Mouse (Mus musculus): Measurements from ENCODE around the gene Tcf7l1.

Gene Tcf7l1

DNA sequence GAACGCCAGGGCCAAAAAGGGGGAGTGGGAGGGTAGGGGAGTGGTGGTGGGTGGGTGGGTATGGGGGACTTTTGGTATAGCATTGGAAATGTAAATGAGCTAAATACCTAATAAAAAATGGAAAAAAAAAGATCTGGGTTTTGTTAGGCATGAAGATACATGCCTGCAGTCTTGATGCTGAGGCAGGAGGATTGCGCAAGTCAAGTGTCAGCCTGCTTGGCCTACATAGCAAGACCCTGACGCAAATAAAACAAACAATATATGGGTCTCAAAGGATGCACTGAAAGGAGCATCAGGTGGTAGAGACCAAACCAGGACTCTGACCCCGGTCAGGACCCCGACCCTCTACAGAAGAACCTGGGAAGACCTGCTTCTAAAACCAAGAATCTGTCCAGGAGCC, 90.5 kb downstream of the Tcf7l1 start:
- no peak for DNase-seq (ENCODE audit: low spot score)

DNA sequence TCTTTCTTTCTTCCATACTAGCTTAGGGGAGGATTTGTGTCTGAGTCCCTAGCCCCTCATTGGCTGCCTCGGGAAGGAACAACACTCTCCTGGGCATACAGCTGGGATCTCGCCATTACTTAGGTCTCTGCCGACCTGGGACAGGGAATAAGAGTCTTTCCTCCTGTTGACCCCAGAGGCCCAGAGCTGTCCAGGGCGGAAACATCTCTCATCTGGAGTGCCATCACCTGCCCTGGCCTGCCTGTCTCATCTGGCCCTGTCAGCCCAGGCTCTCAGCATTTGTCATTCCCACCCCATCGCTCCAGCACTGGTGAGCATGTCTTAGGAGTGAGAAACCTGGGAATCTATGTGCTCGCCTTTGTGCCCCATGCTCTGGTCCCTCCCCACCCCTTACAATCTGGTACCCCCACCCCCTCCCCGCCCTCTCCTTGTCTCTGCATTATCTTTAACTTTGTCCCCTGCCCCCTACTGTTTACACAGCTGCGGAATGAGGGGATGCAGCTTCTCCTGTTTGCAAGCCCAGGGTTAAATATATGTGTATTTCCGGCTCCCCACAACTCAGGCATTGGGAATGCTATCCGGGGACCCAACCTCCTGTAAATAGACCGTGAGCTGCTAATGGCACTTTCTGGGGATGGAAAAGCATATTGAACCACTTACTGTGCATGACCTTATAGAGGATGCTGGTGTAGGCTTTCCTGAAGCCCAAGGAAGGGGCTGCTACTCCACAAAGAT, 92.3 kb downstream of the Tcf7l1 start:
- DNase-seq (ENCODE audit: low spot score) = no peak

DNA sequence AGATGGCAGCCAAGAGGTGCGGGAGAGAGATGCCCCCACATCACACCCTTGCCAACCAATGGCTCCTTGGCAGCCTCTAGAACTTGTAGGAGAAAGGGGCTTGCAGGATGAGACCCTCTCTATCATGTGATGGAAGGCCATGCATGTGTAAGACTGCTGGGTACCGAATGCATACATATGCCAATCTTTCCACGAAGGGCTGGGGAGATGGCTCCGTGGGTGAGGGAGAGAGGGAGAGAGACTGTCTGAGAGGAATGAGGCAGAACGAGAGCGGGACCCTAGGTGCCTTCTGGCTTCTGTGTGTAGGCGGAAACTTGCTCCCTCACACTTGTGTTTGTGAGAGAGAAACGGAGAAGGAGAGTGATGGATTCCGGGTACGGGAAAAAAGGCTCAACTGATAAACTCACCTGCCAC, 94.3 kb downstream of the Tcf7l1 start:
- DNase-seq (ENCODE audit: low spot score) = no peak

DNA sequence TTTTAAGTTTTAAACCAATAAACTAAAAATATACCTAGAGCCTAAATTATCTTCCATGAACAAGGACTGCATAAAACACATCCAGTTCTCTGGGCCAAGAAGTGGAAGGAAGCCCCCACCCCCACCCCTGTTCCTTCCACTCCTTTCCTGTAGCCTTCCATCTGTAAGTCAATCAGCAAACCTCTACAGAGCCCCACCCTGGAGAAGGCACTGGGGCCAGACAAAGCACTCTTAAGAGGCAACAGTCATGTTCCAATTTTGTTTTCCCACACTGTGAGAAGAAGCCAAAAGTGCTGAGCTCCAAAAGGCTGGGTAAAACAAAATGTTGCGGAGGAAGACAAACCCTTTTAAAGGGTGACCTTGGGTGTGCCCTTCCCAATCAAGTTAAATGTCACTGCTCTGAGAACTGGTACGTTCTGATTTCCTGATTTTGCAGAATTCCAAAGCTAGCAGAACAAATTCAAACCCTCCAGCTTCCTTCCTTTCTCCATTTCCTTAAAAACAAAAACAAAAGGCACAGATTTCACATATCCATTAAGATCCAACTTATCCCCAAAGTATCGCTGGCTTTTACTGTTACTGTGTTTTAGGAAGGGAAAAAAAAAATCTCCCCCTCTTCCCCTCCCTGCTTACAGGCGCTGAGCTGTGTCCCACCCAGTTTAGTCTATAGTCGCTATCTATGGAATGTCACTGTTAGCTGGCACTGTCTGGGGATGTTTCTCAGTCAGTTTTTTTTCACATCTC, 94.8 kb downstream of the Tcf7l1 start:
- DNase-seq (ENCODE audit: low spot score) = no peak

DNA sequence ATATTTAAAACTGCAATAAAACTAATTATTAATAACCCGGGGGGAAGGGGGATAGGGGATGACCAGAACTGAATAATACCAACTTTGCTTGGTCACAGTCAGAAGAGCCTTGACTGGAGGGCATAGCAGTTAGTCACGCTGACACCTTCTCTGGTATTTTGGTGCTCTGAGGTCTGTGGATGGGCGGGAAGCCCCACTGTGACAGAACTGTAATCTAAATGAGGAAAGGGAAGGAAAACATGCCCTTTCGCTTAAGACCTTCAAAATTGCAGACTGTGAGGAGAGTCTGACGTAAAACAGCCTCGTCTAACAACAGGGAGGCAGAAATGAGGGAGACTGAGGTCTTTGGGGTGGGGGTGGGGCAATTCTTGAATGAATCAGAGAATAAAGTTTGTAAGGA, 96.6 kb downstream of the Tcf7l1 start:
- DNase-seq (ENCODE audit: low spot score) = no peak

DNA sequence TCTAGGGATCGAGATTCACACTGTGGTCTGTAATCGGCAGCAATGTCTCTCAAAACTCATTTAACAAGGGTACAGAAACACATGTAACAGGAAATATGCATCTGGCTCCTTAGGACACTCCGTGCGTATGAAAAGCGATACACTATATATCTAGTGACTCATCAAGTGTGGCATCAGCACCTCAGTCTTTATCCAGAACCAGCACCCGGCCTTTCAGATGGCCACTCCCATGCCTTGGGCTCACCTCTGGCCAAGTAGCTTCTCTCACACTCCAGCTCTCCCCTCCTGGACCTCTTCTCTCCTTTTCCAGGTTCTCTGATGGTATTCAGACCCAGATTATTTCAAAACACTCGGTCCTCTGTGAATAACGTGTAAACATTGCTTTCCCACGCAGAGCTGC, 97.5 kb downstream of the Tcf7l1 start:
- no peak for DNase-seq (ENCODE audit: low spot score)

DNA sequence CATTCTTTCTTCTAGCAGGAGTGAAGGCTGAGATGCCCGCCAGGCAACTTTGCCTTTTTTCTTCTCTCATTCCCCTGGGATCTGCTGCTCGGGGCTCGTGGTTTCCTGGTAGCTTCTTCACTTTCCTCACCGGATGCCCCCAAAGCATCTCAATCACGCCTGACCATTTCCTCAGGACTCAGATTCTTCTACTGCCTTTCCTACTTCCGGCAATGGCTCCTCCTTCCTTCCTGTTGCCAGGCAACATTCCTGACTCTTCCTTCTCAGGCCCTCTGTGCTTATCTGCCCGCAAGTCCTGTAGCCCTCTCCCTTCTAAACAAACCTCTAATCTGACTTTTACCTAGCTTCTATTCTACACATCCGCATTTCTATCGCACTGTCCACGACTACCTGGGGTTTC, 98.5 kb downstream of the Tcf7l1 start:
- DNase-seq (ENCODE audit: low spot score) = no peak

DNA sequence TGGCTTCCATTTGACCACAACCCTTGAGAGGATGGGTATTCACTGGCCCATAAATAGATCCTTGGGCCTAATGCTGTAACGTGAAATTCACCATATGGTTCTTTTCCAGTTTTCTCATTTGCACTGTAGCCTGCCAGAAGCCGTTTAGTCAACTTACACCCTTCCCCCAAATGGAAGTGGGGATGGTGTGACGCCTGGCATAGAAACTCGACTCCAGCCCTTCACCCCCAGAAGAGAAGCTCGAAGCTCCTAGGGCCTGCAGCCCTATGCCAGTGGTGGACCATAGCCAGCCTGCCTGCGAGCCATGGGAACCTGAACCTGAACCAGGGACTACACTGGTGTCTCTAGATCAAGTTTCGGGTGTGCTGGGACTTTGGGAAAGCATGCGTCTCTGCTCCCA, 99.1 kb downstream of the Tcf7l1 start:
- DNase-seq (ENCODE audit: low spot score) = no peak

DNA sequence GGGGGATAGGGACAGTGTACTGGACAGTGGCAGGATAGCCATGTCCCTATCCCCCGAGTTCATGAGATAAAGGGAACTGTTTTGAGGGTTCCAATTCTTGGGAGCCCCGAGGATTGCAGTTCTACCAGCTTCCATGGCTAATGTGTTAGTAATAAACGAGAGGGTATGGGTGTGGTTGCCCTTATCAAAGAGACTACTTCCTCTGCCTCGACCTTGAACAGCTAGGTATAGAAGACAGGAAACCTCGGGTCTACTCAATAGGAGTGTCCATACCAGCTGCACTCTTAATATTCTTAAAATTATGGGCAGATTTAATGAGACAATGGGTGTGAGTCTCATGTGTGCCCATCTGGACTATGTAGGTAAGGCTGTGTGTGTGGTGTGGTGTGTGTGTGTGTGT, 100.0 kb downstream of the Tcf7l1 start:
- no peak for DNase-seq (ENCODE audit: low spot score)

DNA sequence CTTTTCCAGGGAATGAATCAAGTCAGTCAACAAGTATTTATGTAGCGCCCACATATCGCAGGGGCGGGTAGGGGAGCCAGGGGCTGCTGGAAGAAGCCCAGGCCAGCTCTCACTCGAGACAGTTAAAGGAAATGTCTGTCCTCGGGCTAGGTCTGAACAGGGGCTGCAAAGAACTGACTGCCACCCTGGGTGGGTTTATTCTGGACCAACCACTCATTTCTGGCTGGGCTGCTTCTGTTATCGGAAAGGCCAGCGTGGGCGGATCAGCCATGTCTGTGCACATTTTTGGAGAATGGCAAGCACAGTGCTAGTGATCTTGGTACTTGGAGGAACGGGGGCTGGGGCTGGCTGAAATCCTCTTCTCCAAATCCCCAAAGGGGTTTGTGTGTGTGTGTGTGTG, 103.9 kb downstream of the Tcf7l1 start:
- no peak for DNase-seq (ENCODE audit: low spot score)

DNA sequence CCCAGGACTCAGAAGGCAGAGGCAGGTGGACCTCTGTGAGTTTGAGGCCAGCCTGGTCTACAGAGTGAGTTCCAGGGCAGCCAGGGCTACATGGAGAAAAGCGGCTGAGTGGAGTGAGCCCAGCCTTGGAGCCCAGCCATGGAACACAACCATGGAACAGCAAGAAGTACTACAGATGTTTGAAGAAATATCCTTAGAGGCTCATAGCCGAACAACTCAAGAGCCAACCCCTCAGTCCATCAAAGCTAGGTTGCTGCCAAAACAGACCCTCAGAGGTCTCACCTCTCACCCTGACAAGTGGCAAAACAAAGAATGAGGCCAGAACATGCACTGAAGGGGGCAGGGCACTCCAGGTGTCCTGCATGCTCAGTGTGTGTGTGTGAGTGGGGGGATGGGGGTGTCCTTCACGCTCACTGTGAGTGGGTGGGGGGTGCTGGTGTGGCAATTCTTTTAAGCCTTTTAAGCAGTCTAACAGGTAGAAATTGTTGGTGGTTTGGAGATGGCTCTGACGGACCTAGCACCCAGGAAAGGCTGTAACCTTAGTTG, 104.7 kb downstream of the Tcf7l1 start:
- DNase-seq (ENCODE audit: low spot score) = no peak

DNA sequence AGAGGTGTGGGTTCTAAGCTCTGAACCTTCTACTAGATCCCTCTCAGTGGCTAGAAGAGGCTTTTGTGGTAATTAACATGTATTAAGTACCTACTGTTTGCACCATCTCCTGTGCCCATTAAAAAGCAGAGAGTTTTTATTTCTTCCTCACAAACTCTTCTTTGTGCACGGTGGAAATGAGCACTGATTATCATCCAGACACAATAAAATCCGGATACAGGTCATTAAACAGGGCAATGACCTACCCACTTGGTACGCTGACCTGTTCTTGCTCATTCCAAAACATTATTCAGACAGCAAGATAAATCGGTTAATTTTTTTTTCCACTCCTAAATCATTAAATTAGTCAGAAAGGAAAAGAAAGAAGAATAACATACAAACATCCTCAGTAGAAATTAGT, 106.8 kb downstream of the Tcf7l1 start:
- DNase-seq (ENCODE audit: low spot score) = no peak

DNA sequence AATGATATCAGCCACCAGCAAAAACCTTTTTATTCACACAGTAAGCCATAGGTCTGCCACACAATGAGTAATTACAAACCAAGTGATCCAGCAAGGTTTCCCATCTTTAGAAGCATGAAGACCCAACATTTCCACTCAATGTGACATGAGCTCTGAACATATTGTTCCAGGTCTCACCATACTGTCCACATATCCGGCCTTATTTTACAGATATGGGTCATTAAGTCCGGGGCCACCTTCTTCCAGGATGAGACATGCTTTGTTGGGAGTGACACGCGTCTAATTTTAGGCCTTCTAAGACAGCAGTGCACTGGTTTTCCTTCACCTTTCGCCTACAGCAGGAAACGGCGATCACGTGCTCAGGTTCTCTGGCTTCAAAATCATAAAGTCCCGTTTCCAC, 108.1 kb downstream of the Tcf7l1 start:
- no peak for DNase-seq (ENCODE audit: low spot score)

DNA sequence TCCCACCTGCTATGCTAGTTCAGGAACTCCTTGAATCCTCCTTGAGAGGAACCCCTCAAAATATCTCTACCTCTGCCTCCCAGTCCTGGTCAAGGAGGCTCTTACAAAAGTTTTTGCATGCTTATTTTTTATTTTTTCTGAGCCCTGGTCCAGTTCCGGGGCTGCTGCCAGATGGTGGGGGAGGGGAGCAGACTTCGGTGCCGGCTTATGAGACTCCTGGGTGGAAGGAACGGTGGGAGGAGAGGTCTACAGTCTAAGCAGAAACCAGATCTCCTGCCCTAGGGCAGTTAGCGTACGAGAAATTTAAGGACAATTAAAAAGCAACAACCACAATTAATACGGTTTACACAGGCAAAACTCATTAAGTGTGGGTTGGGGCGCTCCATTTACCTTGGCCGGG, 110.4 kb downstream of the Tcf7l1 start:
- DNase-seq (ENCODE audit: low spot score) = no peak

DNA sequence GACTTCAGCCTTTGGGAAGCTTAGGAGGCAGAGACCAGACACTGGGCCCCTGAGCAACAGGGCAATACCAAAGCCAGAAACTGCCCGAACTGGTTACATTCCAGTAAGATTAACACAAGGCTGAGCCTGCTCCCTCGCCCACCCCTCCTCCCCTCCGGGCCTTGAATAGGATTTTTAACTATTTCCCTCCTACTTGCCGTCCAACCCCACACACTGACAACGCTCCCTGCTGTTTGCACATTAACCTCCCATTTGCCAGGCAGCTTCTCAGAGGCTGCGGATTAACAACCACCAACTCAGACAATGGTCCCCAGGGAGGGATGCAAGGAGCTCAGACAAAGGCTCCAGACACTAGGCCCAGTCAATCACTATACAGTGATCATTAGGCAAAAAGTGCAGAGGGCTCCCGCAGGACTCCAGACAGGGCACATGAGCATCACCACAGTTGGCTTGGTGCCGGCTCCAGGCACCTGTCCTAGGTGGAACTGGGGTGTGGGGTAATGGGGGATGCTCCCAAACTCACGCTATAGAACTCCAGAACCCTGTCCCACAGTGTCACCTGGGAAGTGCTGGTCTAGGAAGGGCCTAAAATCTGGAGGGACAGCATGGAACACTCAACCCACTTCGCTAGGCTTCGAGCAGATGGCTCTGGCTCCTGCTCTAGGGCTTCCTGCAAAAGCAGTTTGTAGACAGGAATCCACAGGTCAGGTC, 111.4 kb downstream of the Tcf7l1 start:
- no peak for DNase-seq (ENCODE audit: low spot score)

DNA sequence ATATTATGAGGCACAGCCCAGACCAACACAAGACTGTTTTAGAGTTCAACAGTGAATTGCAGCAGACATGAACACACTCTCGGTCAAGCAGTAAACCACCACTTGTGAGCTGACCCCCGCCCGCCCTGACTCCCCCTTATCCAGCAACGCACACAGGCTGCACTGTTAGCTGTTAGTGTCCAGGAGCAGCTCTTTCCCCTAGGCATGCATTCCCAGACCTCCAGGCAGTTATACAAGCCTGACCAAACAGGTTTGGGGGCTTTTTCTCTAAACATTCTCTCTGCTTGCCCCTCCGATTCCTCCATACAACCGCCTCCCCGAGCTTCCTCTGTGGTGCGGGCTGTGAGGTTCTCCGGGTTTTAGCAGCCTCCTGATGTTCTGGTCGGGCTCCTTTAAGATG, 112.0 kb downstream of the Tcf7l1 start:
- DNase-seq (ENCODE audit: low spot score) = no peak

DNA sequence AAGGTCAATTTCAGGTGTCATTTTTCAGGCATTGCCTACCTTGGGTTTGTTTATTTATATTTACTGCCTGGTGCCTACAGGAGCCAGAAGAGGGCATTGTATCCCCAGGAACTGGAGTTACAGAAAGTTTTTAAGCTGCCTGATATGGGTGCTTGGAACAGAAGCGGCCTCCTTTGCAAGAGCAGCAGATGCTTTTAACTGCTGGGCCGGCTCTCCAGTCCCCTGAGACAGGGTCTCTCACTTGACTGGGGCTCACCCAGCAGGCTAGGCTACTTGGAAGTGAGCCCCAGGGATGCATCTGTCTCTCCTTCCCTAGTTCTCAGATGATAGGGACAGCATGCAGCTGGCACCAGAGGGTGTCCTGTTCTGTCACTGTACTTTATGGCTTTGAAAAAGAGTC, 112.7 kb downstream of the Tcf7l1 start:
- no peak for DNase-seq (ENCODE audit: low spot score)

DNA sequence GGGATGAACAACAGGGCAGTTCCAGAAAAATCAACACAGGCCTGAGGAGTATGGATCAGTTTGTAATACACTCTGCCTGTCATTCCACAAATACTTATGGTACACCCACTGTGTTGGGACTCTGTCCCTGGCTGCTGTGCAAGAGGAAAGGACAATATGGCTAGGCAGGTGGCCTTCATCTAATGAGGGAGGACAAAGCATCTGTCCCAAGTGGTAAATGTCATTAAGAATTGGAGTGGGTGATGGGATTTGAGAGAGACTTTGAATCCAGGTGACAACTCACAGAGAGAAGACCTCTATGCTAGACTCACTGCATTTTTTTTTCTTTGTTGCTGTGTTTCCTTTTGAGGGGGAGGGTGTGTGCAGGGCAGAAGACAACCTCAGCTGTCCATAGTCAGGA, 115.3 kb downstream of the Tcf7l1 start:
- no peak for DNase-seq (ENCODE audit: low spot score)

DNA sequence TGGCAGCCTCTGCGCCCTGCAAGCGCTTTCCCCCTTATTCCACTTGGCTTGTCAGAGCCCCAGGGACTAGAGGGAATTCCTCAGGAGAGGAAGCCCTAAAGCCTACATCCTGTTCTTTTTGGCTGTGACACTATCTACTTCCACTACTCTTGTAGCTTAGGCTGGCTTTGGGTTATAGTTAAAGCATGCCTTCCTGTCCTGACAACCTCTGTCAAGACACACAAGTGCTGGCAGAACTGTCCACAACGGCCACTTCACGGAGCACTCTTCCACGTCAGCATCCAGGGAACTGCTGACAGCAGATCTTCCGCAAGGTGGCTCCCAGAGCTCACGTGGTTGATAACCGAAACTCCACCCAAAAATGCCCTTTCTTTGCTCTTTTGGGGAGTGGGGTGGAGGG, 117.9 kb downstream of the Tcf7l1 start:
- no peak for DNase-seq (ENCODE audit: low spot score)

DNA sequence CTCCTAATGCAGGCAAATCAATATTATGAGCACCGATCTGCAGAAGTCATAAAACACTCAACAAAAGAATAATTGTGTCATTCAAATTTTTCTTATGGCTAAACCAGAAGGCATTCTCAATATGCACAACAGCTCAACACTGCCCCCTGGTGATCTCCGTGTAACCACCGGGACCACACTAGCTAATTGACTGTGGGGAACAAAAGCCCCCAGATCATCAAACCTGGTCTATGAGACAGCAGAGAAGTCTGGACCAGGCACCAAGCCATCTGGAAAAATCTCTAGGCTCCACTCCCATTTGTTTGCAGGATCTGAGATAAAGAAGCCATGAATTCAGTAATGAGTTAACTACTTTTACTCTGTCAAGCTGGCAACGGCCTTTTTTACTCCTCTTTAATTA, 122.0 kb downstream of the Tcf7l1 start:
- no peak for DNase-seq (ENCODE audit: low spot score)

DNA sequence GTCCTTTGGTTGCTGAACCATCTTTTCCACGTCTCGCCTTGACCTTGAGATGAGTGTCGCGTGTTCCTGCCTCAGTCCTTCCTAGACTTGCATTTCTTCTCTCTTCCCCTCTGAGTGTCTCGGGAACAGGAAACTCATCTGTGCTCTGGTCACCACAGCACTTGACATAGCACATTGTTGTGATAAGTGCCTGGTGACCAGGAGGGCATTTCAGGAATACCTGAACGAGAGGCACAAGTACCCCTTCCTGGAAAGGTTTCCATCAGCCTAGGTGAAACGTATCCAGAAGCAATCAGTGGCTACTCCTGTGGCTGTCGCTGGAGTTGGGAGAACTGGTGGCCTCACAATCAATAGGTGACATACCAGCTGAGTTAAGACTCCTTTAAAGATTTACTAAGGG, 124.8 kb downstream of the Tcf7l1 start:
- no peak for DNase-seq (ENCODE audit: low spot score)

DNA sequence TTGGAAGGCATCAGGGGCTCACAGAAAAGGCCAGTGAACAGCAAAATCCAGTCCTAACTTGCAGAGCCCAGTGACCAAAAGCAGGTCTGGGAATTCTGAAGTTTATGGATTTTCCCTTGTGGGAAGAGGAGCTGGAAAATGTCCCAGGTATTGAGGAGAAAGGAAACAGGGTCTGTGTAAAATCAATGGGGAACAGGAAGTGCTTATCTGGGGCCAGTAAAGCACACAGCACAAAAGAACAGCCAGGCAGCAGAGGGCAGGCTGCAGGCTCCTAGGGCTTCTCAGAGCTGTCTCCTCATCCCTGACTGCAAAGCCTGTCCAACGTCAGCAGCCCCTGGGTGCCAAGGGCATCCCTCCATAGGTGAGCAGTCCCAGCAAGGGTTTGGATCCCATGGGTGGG, 126.1 kb downstream of the Tcf7l1 start:
- no peak for DNase-seq (ENCODE audit: low spot score)

DNA sequence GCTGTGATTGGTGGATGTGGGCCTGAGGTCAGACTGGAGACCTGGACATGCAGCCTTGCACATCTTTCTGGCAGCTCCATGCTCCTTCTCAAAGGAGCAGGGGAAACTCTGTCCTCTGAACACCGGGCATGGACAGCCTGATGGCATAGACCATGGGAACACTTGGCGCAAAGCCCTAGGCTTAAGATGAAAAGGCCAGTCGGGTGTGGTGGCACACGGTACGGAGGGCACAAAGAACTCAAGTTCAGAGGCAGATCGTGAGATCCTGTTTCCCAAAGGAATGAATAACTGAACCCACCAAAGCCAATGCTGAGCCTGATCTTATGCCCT, 128.7 kb downstream of the Tcf7l1 start:
- DNase-seq (ENCODE audit: low spot score) = no peak

Measured in ovary, postnatal 10 days (tissue).